Mouse (Mus musculus): ENCODE data around the gene 2310030G06Rik.

Gene 2310030G06Rik

GRCm38 (mm10) chr9:50704907-50705306 lies 41.4 kb downstream of the 2310030G06Rik start:
- in situ Hi-C loops (cut with MboI; ENCODE audit: low sequenced_read_pairs), result no loop called here

- in situ Hi-C loops (cut with MboI; ENCODE audit: low sequenced_read_pairs), result no loop called here
These were observed 45.2 kb downstream of the 2310030G06Rik start for GRCm38 (mm10) chr9:50700921-50701691.

GRCm38 (mm10) chr9:50698418-50699409 lies 47.6 kb downstream of the 2310030G06Rik start:
- in situ Hi-C loops (cut with MboI; ENCODE audit: low sequenced_read_pairs), result no loop called here

GRCm38 (mm10) chr9:50697706-50698041 lies 48.7 kb downstream of the 2310030G06Rik start:
- in situ Hi-C loops (cut with MboI; ENCODE audit: low sequenced_read_pairs), result no loop called here

- in situ Hi-C loops (cut with MboI; ENCODE audit: low sequenced_read_pairs), result no loop called here
These were observed 49.3 kb downstream of the 2310030G06Rik start for GRCm38 (mm10) chr9:50696851-50697705.

GRCm38 (mm10) chr9:50695153-50695552 lies 51.2 kb downstream of the 2310030G06Rik start:
- in situ Hi-C loops (cut with MboI; ENCODE audit: low sequenced_read_pairs), result no loop called here

- in situ Hi-C loops (cut with MboI; ENCODE audit: low sequenced_read_pairs), result no loop called here
These were observed 52.7 kb downstream of the 2310030G06Rik start for GRCm38 (mm10) chr9:50693631-50694030.

GRCm38 (mm10) chr9:50692626-50693580 lies 53.4 kb downstream of the 2310030G06Rik start:
- in situ Hi-C loops (cut with MboI; ENCODE audit: low sequenced_read_pairs), result no loop called here
